Mouse (Mus musculus) G1E (cell line): ENCODE measurements around the gene Hbs1l. TPM values are rescaled to one million over a fixed set of nuclear protein-coding genes. Genes with fewer than 3 reads are reported as not detected.

ENCODE experiments used
- ATAC-seq: 2 replicates; pipeline ENCODE4 v1.8.0; 2016; ENCODE audit warnings: mild to moderate bottlenecking; ENCODE audit not compliant: insufficient number of reproducible peaks, poor library complexity, low FRiP score, severe bottlenecking; ENCODE audit errors: extremely low read depth
- DNase-seq: peaks from one replicate; pipeline ENCODE4 v3.0.0; 2012; ENCODE audit warnings: low spot score
- H3K27me3 ChIP-seq: 2 replicates; pipeline ENCODE4 v1.6.1; 2012; ENCODE audit warnings: mild to moderate bottlenecking, low read length, inconsistent platforms; ENCODE audit not compliant: insufficient read depth
- H3K36me3 ChIP-seq: replicated peaks from 2 replicates; pipeline ENCODE3; 2012; ENCODE audit warnings: mild to moderate bottlenecking, inconsistent platforms
- H3K4me1 ChIP-seq: 2 replicates; pipeline ENCODE4 v1.6.1; 2012; ENCODE audit warnings: low read depth, low read length, inconsistent platforms, mixed read lengths; ENCODE audit not compliant: insufficient read depth
- H3K4me3 ChIP-seq: 2 replicates; pipeline ENCODE4 v1.5.1; 2012; ENCODE audit warnings: low read depth, mild to moderate bottlenecking, inconsistent platforms, low read length, moderate library complexity, mixed read lengths
- H3K9me3 ChIP-seq: replicated peaks from 2 replicates; pipeline ENCODE4 v1.6.1; 2012; ENCODE audit warnings: inconsistent platforms
- CTCF ChIP-seq: IDR thresholded peaks from 2 replicates; pipeline ENCODE4 v1.5.1; 2012; ENCODE audit warnings: low read depth, low read length, inconsistent platforms, mixed read lengths
- GATA1 ChIP-seq: IDR thresholded peaks from 2 replicates; pipeline ENCODE4 v1.6.1; 2012; ENCODE audit warnings: borderline replicate concordance, low read length, inconsistent platforms, mixed read lengths
- GATA2 ChIP-seq: IDR thresholded peaks from 2 replicates; pipeline ENCODE4 v1.6.1; 2012; ENCODE audit warnings: low read depth, low read length, inconsistent platforms, borderline replicate concordance
- POLR2AphosphoS5 ChIP-seq: IDR thresholded peaks from 2 replicates; pipeline ENCODE4 v1.6.1; 2012; ENCODE audit warnings: low read depth, low read length, inconsistent platforms; ENCODE audit not compliant: insufficient replicate concordance
- TAL1 ChIP-seq: conservative IDR thresholded peaks from 2 replicates; pipeline ENCODE4 v1.6.1; 2012; ENCODE audit warnings: low read depth, low read length, inconsistent platforms, mixed read lengths
- polyA plus RNA-seq: library from polyadenylated mRNA; stranded (reverse); fragments of >175 nt; gene quantifications from 2 replicates; pipeline ENCODE4 v1.2.3, GENCODE M21; 2012
- total RNA-seq, 2 experiments: library from RNA; stranded (forward) in 1 of 2; stranded (reverse) in 1 of 2; fragments of 200-1000 nt in 1 of 2; fragments of >200 nt in 1 of 2; fragmentation: Nextera tagmentation in 1 of 2; gene quantifications; 2 replicates each; pipeline ENCODE4 v1.2.3; 2014 to 2017

The Hbs1l gene
- total and polyA plus RNA-seq, 3 experiments, result 132 to 153 (median 150) TPM

GRCm38 (mm10) chr10:21416184-21416583, 120.4 kb downstream of the Hbs1l start:
- H3K9me3 ChIP-seq, result no peaks in the 10 kb centered on the region
- peaks cover under 1% of the 10 kb centered on the region; the same call in 1 of the 2 replicates for H3K27me3 ChIP-seq
- H3K4me3 ChIP-seq, result no peak overlapping the region
- no peaks in the 10 kb centered on the region for H3K36me3 ChIP-seq
- ATAC-seq, result no peak
- TF ChIP-seq GATA2 (no peak), POLR2AphosphoS5 (no peak), CTCF (no peak), GATA1 (no peak), TAL1 (no peak)
- peaks cover 57% of the 10 kb centered on the region for H3K4me1 ChIP-seq
- DNase-seq, result no peak

Other genes with a start within 250 kb of the Hbs1l start
- gene Myb, start 135.0 kb upstream of the Hbs1l start, total RNA-seq (2014; fragmentation: Nextera tagmentation), result 399 and 427 TPM in 2 replicates
- gene Myb, start 135.0 kb upstream of the Hbs1l start, total RNA-seq (2017), result 258 and 268 TPM in 2 replicates
- gene Myb, start 135.0 kb upstream of the Hbs1l start, polyA plus RNA-seq, result 40.0 and 49.3 TPM in 2 replicates
- gene Aldh8a1, start 81.3 kb downstream of the Hbs1l start, total RNA-seq (2014; fragmentation: Nextera tagmentation), result not detected in 2 replicates
- gene Aldh8a1, start 81.3 kb downstream of the Hbs1l start, total RNA-seq (2017), result 0.22 and 0.29 TPM in 2 replicates
- gene Aldh8a1, start 81.3 kb downstream of the Hbs1l start, polyA plus RNA-seq, result not detected in 2 replicates